Mouse (Mus musculus) lung, postnatal 0 days (tissue): ENCODE results near the gene Polr3e.

Experiments used
- CTCF ChIP-seq: IDR thresholded peaks from 2 replicates; pipeline ENCODE4 v1.5.1; 2016; ENCODE audit warnings: antibody characterized with exemption, mild to moderate bottlenecking
- EP300 ChIP-seq: IDR thresholded peaks from 2 replicates; pipeline ENCODE4 v1.6.1; 2016; ENCODE audit warnings: antibody characterized with exemption, mild to moderate bottlenecking, control low read depth

DNA sequence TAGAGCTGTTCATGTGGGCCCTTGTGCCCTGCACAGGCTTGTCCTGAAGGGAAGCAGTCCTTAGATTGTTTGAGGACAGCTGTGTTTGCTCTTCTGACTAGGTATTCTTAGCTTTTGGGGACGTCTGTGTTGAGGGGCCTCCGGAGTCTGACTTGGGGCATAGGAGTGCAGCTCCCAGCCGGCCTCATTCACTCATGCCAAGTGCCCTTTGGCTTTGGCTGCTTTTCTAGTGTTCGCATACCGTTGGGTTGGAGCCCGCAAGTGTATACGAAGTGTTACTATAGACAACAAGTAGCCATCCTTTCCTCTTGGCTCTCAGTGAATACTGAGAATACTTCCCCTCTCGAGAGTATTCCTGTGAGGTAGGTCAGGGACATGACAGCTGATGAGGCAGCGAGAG lies 20.7 kb downstream of the Polr3e start:
- TF ChIP-seq CTCF (no peak), EP300 (no peak)
